Comparison of ENCODE assay signal across 28 mouse cellular contexts in the genomic region with DNA sequence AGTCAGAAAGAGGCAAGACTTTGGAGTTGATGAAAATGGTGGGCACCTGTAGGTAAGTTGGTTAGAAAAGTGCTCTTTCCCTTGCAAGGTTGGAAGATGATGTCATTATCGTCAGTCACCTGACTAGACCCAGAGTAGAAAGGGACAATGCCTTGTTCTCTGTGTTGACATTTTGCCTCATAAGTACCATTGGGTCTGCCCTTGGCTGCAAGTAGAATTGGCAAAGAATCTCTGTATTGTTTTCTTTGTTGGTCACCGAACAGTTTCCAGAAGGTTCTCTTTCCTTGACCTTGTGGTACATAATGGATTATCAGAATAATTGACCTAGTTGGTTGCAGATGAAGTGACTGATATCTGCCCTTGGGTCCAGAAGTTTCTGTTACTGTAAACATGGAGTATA. TPM values are rescaled to one million over a fixed set of nuclear protein-coding genes. Genes with fewer than 3 reads are reported as not detected.
DNase-seq lines count a peak whose midpoint lies in the region; TF ChIP-seq lines count a peak whose summit lies in the region.
"Had no signal": no experiment of that assay in that cellular context is flagged by ENCODE, and none has a peak within 500 bp of the region (broad histone marks: within the 10 kb centered on the region; RNA-seq: fewer than 3 reads in every experiment).

No protein-coding gene starts in this region.

- in situ Hi-C loops in CH12.LX (cut with MboI; ENCODE audit: low pct_ligation_motif_present, low pct_unique_long_range_greater_than_20kb, low sequenced_read_pairs): no loop called here

- no peak for TF ChIP-seq EP300 in CH12.LX (IDR thresholded peaks at IDR 0.05; ENCODE audit: low read length)

- no peak for TF ChIP-seq POLR2A in kidney, adult 2 months (IDR thresholded peaks at IDR 0.05; ENCODE audit: low read depth, low read length)
- TF ChIP-seq POLR2A in CH12.LX (IDR thresholded peaks at IDR 0.05; ENCODE audit: low read depth, low read length): no peak

- no peak overlapping the region for H3K27ac ChIP-seq in kidney, adult 2 months (ENCODE audit: insufficient read depth, low read depth, low read length)
- H3K27ac ChIP-seq in CH12.LX (ENCODE audit: insufficient read depth, low read depth) (peak overlapping the region; percentile 8; the same call in 1 of the 2 replicates), macrophage (peak overlapping the region; percentile 74)
- H3K27ac ChIP-seq: embryonic facial prominence, embryonic 13.5 days; forebrain, embryonic 10.5 days; forebrain, embryonic 15.5 days; intestine, embryonic 15.5 days; limb, embryonic 10.5 days; limb, embryonic 15.5 days; liver, embryonic 13.5 days; midbrain, embryonic 12.5 days; neural tube, embryonic 13.5 days had no signal

- no peaks in the 10 kb centered on the region for H3K27me3 ChIP-seq in kidney, adult 2 months (replicated peaks; ENCODE audit: control insufficient read depth, insufficient read depth, low read length)
- H3K27me3 ChIP-seq in CH12.LX (replicated peaks): no peaks in the 10 kb centered on the region
- H3K27me3 ChIP-seq: forebrain, embryonic 15.5 days; intestine, embryonic 15.5 days; limb, embryonic 15.5 days; liver, embryonic 13.5 days had no signal

- no peaks in the 10 kb centered on the region for H3K36me3 ChIP-seq in kidney, adult 2 months (ENCODE audit: control insufficient read depth, insufficient read depth, low read length)
- H3K36me3 ChIP-seq in CH12.LX (replicated peaks in 1 of 2; ENCODE audit: control insufficient read depth in 1 of 2, insufficient read depth in 1 of 2, low read length in 1 of 2): peaks cover 0 to 1% of the 10 kb centered on the region in 2 experiments
- no peaks in the 10 kb centered on the region for H3K36me3 ChIP-seq in macrophage (ENCODE audit: inconsistent target)
- H3K36me3 ChIP-seq: embryonic facial prominence, embryonic 13.5 days; forebrain, embryonic 10.5 days; forebrain, embryonic 15.5 days; G1E; intestine, embryonic 15.5 days; limb, embryonic 10.5 days; limb, embryonic 15.5 days; liver, embryonic 13.5 days; midbrain, embryonic 12.5 days; neural tube, embryonic 13.5 days had no signal

- peaks cover 9% of the 10 kb centered on the region for H3K9me3 ChIP-seq in CH12.LX (replicated peaks; ENCODE audit: low read length)
- H3K9me3 ChIP-seq: embryonic facial prominence, embryonic 13.5 days; forebrain, embryonic 10.5 days; forebrain, embryonic 15.5 days; intestine, embryonic 15.5 days; limb, embryonic 10.5 days; limb, embryonic 15.5 days; liver, embryonic 13.5 days; midbrain, embryonic 12.5 days; neural tube, embryonic 13.5 days had no signal

- DNase-seq in kidney, adult 2 months: peak; percentile 18
- no peak for DNase-seq in kidney, adult 18-20 months
- no peak for DNase-seq in CH12.LX (ENCODE audit: extremely low read depth)
- peak; percentile 26 for DNase-seq in brain, adult 2 months (ENCODE audit: low read depth, low spot score)
- DNase-seq in left cerebral cortex, postnatal 4 days: no peak
- DNase-seq: adrenal gland, adult 8-10 months; cerebellum, adult 18-20 months; cerebellum, postnatal 10 days; gastrocnemius, postnatal 10 days; heart, postnatal 14 days; kidney, adult 9 months; kidney, postnatal 10 days; layer of hippocampus, postnatal 36 days; liver, embryonic 13.5 days; thymus, postnatal 4 days had no signal

- 68% methylated on average over 2 of the region's 2 CpGs for WGBS in kidney, adult 2 months
- WGBS in macrophage (ENCODE audit: missing documents): 93% methylated on average over 2 of the region's 2 CpGs

- no peak for TF ChIP-seq CTCF in kidney, adult 2 months (conservative IDR thresholded peaks at IDR 0.05; ENCODE audit: insufficient read depth, insufficient read length, low read depth, low read length)
- no peak for TF ChIP-seq CTCF in CH12.LX (conservative IDR thresholded peaks at IDR 0.05 in 1 of 2, IDR thresholded peaks at IDR 0.05 in 1 of 2; ENCODE audit: low read depth in 2 of 2, low read length in 2 of 2)

- intact Hi-C loops in left cerebral cortex, postnatal 4 days (cut with DNase I): no loop called here

- no peak for TF ChIP-seq RAD21 in CH12.LX (IDR thresholded peaks at IDR 0.05; ENCODE audit: low read depth, low read length)

- no peak overlapping the region for H3K9ac ChIP-seq in CH12.LX (ENCODE audit: insufficient read depth, low read depth)
- H3K9ac ChIP-seq: embryonic facial prominence, embryonic 13.5 days; forebrain, embryonic 15.5 days; intestine, embryonic 15.5 days; limb, embryonic 15.5 days; liver, embryonic 13.5 days; midbrain, embryonic 12.5 days; neural tube, embryonic 13.5 days had no signal

- dilution Hi-C loops in CH12.LX (cut with MboI; ENCODE audit: extremely low pct_ligation_motif_present, extremely low pct_unique_long_range_greater_than_20kb, low sequenced_read_pairs): no loop called here

- no peak overlapping the region for H3K4me2 ChIP-seq in CH12.LX (ENCODE audit: insufficient read depth, low read depth, poor library complexity, severe bottlenecking)
- H3K4me2 ChIP-seq: embryonic facial prominence, embryonic 13.5 days; forebrain, embryonic 15.5 days; intestine, embryonic 15.5 days; limb, embryonic 15.5 days; liver, embryonic 13.5 days; midbrain, embryonic 12.5 days; neural tube, embryonic 13.5 days had no signal

- H3K79me2 ChIP-seq in CH12.LX (replicated peaks; ENCODE audit: control insufficient read depth, extremely low read depth, insufficient read depth, poor library complexity, severe bottlenecking) (peaks cover 23% of the 10 kb centered on the region), macrophage (ENCODE audit: inconsistent target) (peaks cover 26% of the 10 kb centered on the region)

- peaks cover 6% of the 10 kb centered on the region; the same call in 1 of the 2 replicates for H3K4me1 ChIP-seq in kidney, adult 2 months (ENCODE audit: control insufficient read depth, insufficient read depth, low read length)
- peaks cover 9 to 20% of the 10 kb centered on the region in 2 experiments for H3K4me1 ChIP-seq in CH12.LX (ENCODE audit: control insufficient read depth in 1 of 2, insufficient read depth in 2 of 2)
- H3K4me1 ChIP-seq: intestine, embryonic 15.5 days had no signal

- no peak overlapping the region for H3K4me3 ChIP-seq in kidney, adult 2 months (ENCODE audit: insufficient read depth, low read depth, low read length)
- H3K4me3 ChIP-seq in CH12.LX (replicated peaks in 1 of 3; ENCODE audit: low read depth in 2 of 3, low read length in 2 of 3, poor library complexity in 1 of 3) (no peak overlapping the region), macrophage (ENCODE audit: inconsistent target) (no peak overlapping the region)
- H3K4me3 ChIP-seq: embryonic facial prominence, embryonic 13.5 days; forebrain, embryonic 10.5 days; forebrain, embryonic 15.5 days; intestine, embryonic 15.5 days; limb, embryonic 10.5 days; limb, embryonic 15.5 days; liver, embryonic 13.5 days; megakaryocyte, embryonic 14.5 days; midbrain, embryonic 12.5 days; neural tube, embryonic 13.5 days had no signal

TF ChIP-seq in CH12.LX, 34 proteins besides CTCF, POLR2A, EP300 and RAD21:
- TF ChIP-seq USF2 (conservative IDR thresholded peaks at IDR 0.05; ENCODE audit: low read depth, low read length) (no peak), BHLHE40 (IDR thresholded peaks at IDR 0.05; ENCODE audit: low read depth, low read length) (no peak), MAZ (IDR thresholded peaks at IDR 0.05; ENCODE audit: low read depth, low read length) (no peak), MAFK (IDR thresholded peaks at IDR 0.05; ENCODE audit: insufficient replicate concordance, low read length) (no peak), ZKSCAN1 (IDR thresholded peaks at IDR 0.05; ENCODE audit: borderline replicate concordance, low read depth, low read length) (no peak), SMC3 (IDR thresholded peaks at IDR 0.05; ENCODE audit: low read depth, low read length) (no peak), NELFE (IDR thresholded peaks at IDR 0.05; ENCODE audit: low read depth, low read length) (no peak), KAT2A (IDR thresholded peaks at IDR 0.05; ENCODE audit: insufficient replicate concordance, low read length) (no peak), NRF1 (IDR thresholded peaks at IDR 0.05; ENCODE audit: low read depth, low read length) (no peak), TCF12 (IDR thresholded peaks at IDR 0.05; ENCODE audit: low read depth, low read length) (no peak), JUN (IDR thresholded peaks at IDR 0.05; ENCODE audit: insufficient read depth, low read depth, low read length) (no peak), GABPA (IDR thresholded peaks at IDR 0.05; ENCODE audit: insufficient replicate concordance, low read depth, low read length) (no peak), MEF2A (IDR thresholded peaks at IDR 0.05; ENCODE audit: borderline replicate concordance, low read depth, low read length) (no peak), USF1 (IDR thresholded peaks at IDR 0.05; ENCODE audit: low read depth, low read length) (no peak), MXI1 (IDR thresholded peaks at IDR 0.05; ENCODE audit: low read depth, low read length) (no peak), MYC (IDR thresholded peaks at IDR 0.05; ENCODE audit: low read depth, low read length) (no peak), TBP (conservative IDR thresholded peaks at IDR 0.05; ENCODE audit: low read depth, low read length) (no peak), CHD2 (IDR thresholded peaks at IDR 0.05; ENCODE audit: low read length) (no peak), ELF1 (IDR thresholded peaks at IDR 0.05; ENCODE audit: low read depth, low read length) (no peak), MAX (IDR thresholded peaks at IDR 0.05; ENCODE audit: low read length) (no peak)

RNA-seq across cellular contexts. Expression of a gene that starts 27.9 kb away (rescaled TPM):
- polyA plus RNA-seq in kidney, adult 2 months (2012; rRNA removed): 4.8 and 9.2 TPM in 2 replicates
- 79.6 and 115 TPM in 2 replicates for total RNA-seq in CH12.LX (2012; rRNA removed)
- 164 and 166 TPM in 2 replicates for total RNA-seq in CH12.LX (2014; rRNA removed)
- 161 and 162 TPM in 2 replicates for polyA plus RNA-seq in CH12.LX (2012; ENCODE audit: insufficient read length, low read depth)
- 10 to 100 TPM in 10 of 26 experiments, 1 to 10 TPM in 13, under 1 TPM in 3; 0.28 to 56.1 (median 3.7) TPM for total RNA-seq in macrophage (2018; cell fraction: chromatin; rRNA removed)
- total RNA-seq in macrophage (2018; cell fraction: cytosol; rRNA removed): 10 to 100 TPM in 11 of 26 experiments, 1 to 10 TPM in 14, under 1 TPM in 1; 0.82 to 22.1 (median 5.2) TPM
- 10 to 100 TPM in 8 of 26 experiments, 1 to 10 TPM in 15, under 1 TPM in 3; 0.52 to 32.4 (median 6.2) TPM for total RNA-seq in macrophage (2018; cell fraction: nucleus; rRNA removed)
- 7.1 to 11.4 TPM (median 9.7 TPM) in 3 replicates for polyA plus RNA-seq in macrophage (2018)
- 1 to 10 TPM; 8.4 to 9.6 TPM for total RNA-seq in left cerebral cortex, postnatal 4 days (2021)
- total RNA-seq: common myeloid progenitor, adult 5-6 weeks; granulocyte monocyte progenitor cell, adult 5-6 weeks had no signal
- polyA plus RNA-seq: G1E had no signal

Comparison
In these comparisons a context has a peak if more than half of its experiments do, and no peak if none do; other contexts are left out.
1. DNase-seq: peak in kidney, adult 2 months (single experiment) and brain, adult 2 months (single experiment); none in kidney, adult 18-20 months (single experiment), CH12.LX (single experiment) and left cerebral cortex, postnatal 4 days (single experiment).
2. RNA of a gene that starts 27.9 kb away (polyA plus RNA-seq): 161 to 162 TPM in CH12.LX; 7.1 to 11.4 TPM in macrophage and 4.8 to 9.2 TPM in kidney, adult 2 months; every median in the first group is over 10 times any median in the second.